Mouse (Mus musculus): ENCODE measurements around the gene Astl. TPM values are rescaled to one million over a fixed set of nuclear protein-coding genes. Genes with fewer than 3 reads are reported as not detected.

Astl gene
- polyA plus RNA-seq, 1 experiment from 2014 or later: not detected

DNA sequence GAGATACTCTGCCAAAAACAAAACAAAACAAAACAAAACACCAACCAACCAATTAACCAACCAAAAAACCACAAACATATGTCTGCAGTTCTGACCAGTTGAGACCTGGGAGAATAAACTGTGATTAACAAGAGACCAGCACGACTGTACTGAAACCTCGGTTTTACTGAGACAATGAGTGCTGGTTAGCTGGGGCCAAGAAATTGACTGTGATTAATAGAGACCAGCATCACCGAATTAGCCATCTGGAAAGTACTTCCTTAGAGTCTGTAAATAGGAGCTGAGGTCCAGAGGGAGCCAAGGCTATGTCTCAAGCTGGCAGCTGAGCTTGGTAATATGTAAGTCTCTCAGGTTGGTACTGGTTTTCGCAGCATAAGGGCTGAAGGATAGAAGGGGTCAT, 52.4 kb downstream of the Astl start:
- Histone ChIP-seq H3K4me3 (ENCODE audit: control insufficient read depth in 1 of 2, insufficient read depth in 1 of 2, low read depth in 1 of 2, low read length in 2 of 2) (no peak overlapping the region), H3K9ac (ENCODE audit: low read length) (no peak overlapping the region), H3K9me3 (ENCODE audit: control insufficient read depth, low read length) (no peaks in the 10 kb centered on the region), H3K27ac (replicated peaks in 1 of 2; ENCODE audit: control insufficient read depth in 1 of 2, insufficient read depth in 1 of 2, low read depth in 2 of 2, low read length in 2 of 2) (no peak overlapping the region), H3K4me2 (ENCODE audit: low read length) (no peak overlapping the region), H3K36me3 (ENCODE audit: control insufficient read depth, insufficient read depth, low read length) (no peaks in the 10 kb centered on the region), H3K4me1 (ENCODE audit: control insufficient read depth in 2 of 2, insufficient read depth in 2 of 2, low read length in 2 of 2) (peaks cover 15 to 16% of the 10 kb centered on the region in 2 experiments), H3K27me3 (ENCODE audit: control insufficient read depth, insufficient read depth, low read length) (no peaks in the 10 kb centered on the region)
- no peak for ATAC-seq (ENCODE audit: insufficient number of reproducible peaks, insufficient read depth, low FRiP score, low read depth)
- 73% methylated on average over 4 of the region's 4 CpGs for WGBS

- no peak overlapping the region for H3K4me2 ChIP-seq (ENCODE audit: low read length)
- no peak overlapping the region for H3K9ac ChIP-seq (ENCODE audit: low read length)
- H3K4me1 ChIP-seq (ENCODE audit: control insufficient read depth in 2 of 2, insufficient read depth in 2 of 2, low read length in 2 of 2): peaks cover 18 to 20% of the 10 kb centered on the region in 2 experiments
- ATAC-seq (ENCODE audit: insufficient number of reproducible peaks, insufficient read depth, low FRiP score, low read depth): no peak
- H3K9me3 ChIP-seq (ENCODE audit: control insufficient read depth, low read length): no peaks in the 10 kb centered on the region
- H3K27ac ChIP-seq (replicated peaks in 1 of 2; ENCODE audit: control insufficient read depth in 1 of 2, insufficient read depth in 1 of 2, low read depth in 2 of 2, low read length in 2 of 2): no peak overlapping the region
- no peak overlapping the region for H3K4me3 ChIP-seq (ENCODE audit: control insufficient read depth in 1 of 2, insufficient read depth in 1 of 2, low read depth in 1 of 2, low read length in 2 of 2)
- no peaks in the 10 kb centered on the region for H3K36me3 ChIP-seq (ENCODE audit: control insufficient read depth, insufficient read depth, low read length)
- 38% methylated on average over 3 of the region's 3 CpGs for WGBS
- no peaks in the 10 kb centered on the region for H3K27me3 ChIP-seq (ENCODE audit: control insufficient read depth, insufficient read depth, low read length)
These were observed 52.9 kb downstream of the Astl start for GRCm38 (mm10) chr2:127391323-127391722.

- no peaks in the 10 kb centered on the region for H3K9me3 ChIP-seq (ENCODE audit: control insufficient read depth, low read length)
- H3K27ac ChIP-seq (replicated peaks in 1 of 2; ENCODE audit: control insufficient read depth in 1 of 2, insufficient read depth in 1 of 2, low read depth in 2 of 2, low read length in 2 of 2): no peak overlapping the region; a peak in 1 of 4 replicates
- H3K9ac ChIP-seq (ENCODE audit: low read length): no peak overlapping the region
- no peak overlapping the region for H3K4me3 ChIP-seq (ENCODE audit: control insufficient read depth in 1 of 2, insufficient read depth in 1 of 2, low read depth in 1 of 2, low read length in 2 of 2)
- no peak overlapping the region for H3K4me2 ChIP-seq (ENCODE audit: low read length)
- no peak; the same call in 1 of the 2 replicates for ATAC-seq (ENCODE audit: insufficient number of reproducible peaks, insufficient read depth, low FRiP score, low read depth)
- H3K36me3 ChIP-seq (ENCODE audit: control insufficient read depth, insufficient read depth, low read length): no peaks in the 10 kb centered on the region
- peaks cover 20 to 24% of the 10 kb centered on the region in 2 experiments for H3K4me1 ChIP-seq (ENCODE audit: control insufficient read depth in 2 of 2, insufficient read depth in 2 of 2, low read length in 2 of 2)
- H3K27me3 ChIP-seq (ENCODE audit: control insufficient read depth, insufficient read depth, low read length): no peaks in the 10 kb centered on the region
- 54% methylated on average over 5 of the region's 5 CpGs for WGBS
These were observed 56.2 kb downstream of the Astl start for GRCm38 (mm10) chr2:127394606-127395161.

GRCm38 (mm10) chr2:127398738-127399137, 60.3 kb downstream of the Astl start:
- H3K36me3 ChIP-seq (ENCODE audit: control insufficient read depth, insufficient read depth, low read length): no peaks in the 10 kb centered on the region
- H3K4me3 ChIP-seq (ENCODE audit: control insufficient read depth in 1 of 2, insufficient read depth in 1 of 2, low read depth in 1 of 2, low read length in 2 of 2): no peak overlapping the region
- H3K9me3 ChIP-seq (ENCODE audit: control insufficient read depth, low read length): no peaks in the 10 kb centered on the region
- 88% methylated on average over 7 of the region's 7 CpGs for WGBS
- H3K27me3 ChIP-seq (ENCODE audit: control insufficient read depth, insufficient read depth, low read length): no peaks in the 10 kb centered on the region
- H3K9ac ChIP-seq (ENCODE audit: low read length): no peak overlapping the region
- peaks cover 21 to 22% of the 10 kb centered on the region in 2 experiments for H3K4me1 ChIP-seq (ENCODE audit: control insufficient read depth in 2 of 2, insufficient read depth in 2 of 2, low read length in 2 of 2)
- no peak overlapping the region for H3K4me2 ChIP-seq (ENCODE audit: low read length)
- no peak overlapping the region for H3K27ac ChIP-seq (replicated peaks in 1 of 2; ENCODE audit: control insufficient read depth in 1 of 2, insufficient read depth in 1 of 2, low read depth in 2 of 2, low read length in 2 of 2)
- ATAC-seq (ENCODE audit: insufficient number of reproducible peaks, insufficient read depth, low FRiP score, low read depth): no peak

Other genes starting within 250 kb of the Astl start
- 46.9 and 50.2 TPM in 2 replicates for gene Ncaph, start 204.7 kb upstream of the Astl start, polyA plus RNA-seq (2014; fragmentation: Nextera tagmentation; extraction: Ambion mirVana)
- gene Itpripl1, start 195.2 kb upstream of the Astl start, polyA plus RNA-seq (2014; fragmentation: Nextera tagmentation; extraction: Ambion mirVana): 11.5 and 11.8 TPM in 2 replicates
- 1.4 and 1.8 TPM in 2 replicates for gene 1810024B03Rik, start 130.4 kb upstream of the Astl start, polyA plus RNA-seq (2014; fragmentation: Nextera tagmentation; extraction: Ambion mirVana)
- gene Snrnp200, start 130.3 kb upstream of the Astl start, polyA plus RNA-seq (2014; fragmentation: Nextera tagmentation; extraction: Ambion mirVana): 47.2 and 47.7 TPM in 2 replicates
- gene Ciao1, start 90.8 kb upstream of the Astl start, polyA plus RNA-seq (2014; fragmentation: Nextera tagmentation; extraction: Ambion mirVana): 55.6 and 61.7 TPM in 2 replicates
- 17.1 and 17.7 TPM in 2 replicates for gene Tmem127, start 90.7 kb upstream of the Astl start, polyA plus RNA-seq (2014; fragmentation: Nextera tagmentation; extraction: Ambion mirVana)
- gene Stard7, start 68.4 kb upstream of the Astl start, polyA plus RNA-seq (2014; fragmentation: Nextera tagmentation; extraction: Ambion mirVana): 128 and 136 TPM in 2 replicates
- 14.5 and 15.9 TPM in 2 replicates for gene Dusp2, start 2.5 kb upstream of the Astl start, polyA plus RNA-seq (2014; fragmentation: Nextera tagmentation; extraction: Ambion mirVana)
- gene Adra2b, start 24.6 kb downstream of the Astl start, polyA plus RNA-seq (2014; fragmentation: Nextera tagmentation; extraction: Ambion mirVana): 1.1 and 1.2 TPM in 2 replicates
- gene Gpat2, start 86.6 kb downstream of the Astl start, polyA plus RNA-seq (2014; fragmentation: Nextera tagmentation; extraction: Ambion mirVana): 0.22 TPM in 2 replicates
- 31.9 and 32.6 TPM in 2 replicates for gene Fahd2a, start 105.9 kb downstream of the Astl start, polyA plus RNA-seq (2014; fragmentation: Nextera tagmentation; extraction: Ambion mirVana)
- 1.2 and 1.4 TPM in 2 replicates for gene Kcnip3, start 183.5 kb downstream of the Astl start, polyA plus RNA-seq (2014; fragmentation: Nextera tagmentation; extraction: Ambion mirVana)
- gene Prom2, start 202.8 kb downstream of the Astl start, polyA plus RNA-seq (2014; fragmentation: Nextera tagmentation; extraction: Ambion mirVana): not detected in 2 replicates
- gene Zfp661, start 248.5 kb downstream of the Astl start, polyA plus RNA-seq (2014; fragmentation: Nextera tagmentation; extraction: Ambion mirVana): 1.8 and 2.4 TPM in 2 replicates
- gene Mrps5, start 248.6 kb downstream of the Astl start, polyA plus RNA-seq (2014; fragmentation: Nextera tagmentation; extraction: Ambion mirVana): 122 and 132 TPM in 2 replicates

Data from heart, embryonic 14.5 days (tissue).